Mouse (Mus musculus): Measurements from ENCODE around the gene Hist1h1c. TPM values are rescaled to one million over a fixed set of nuclear protein-coding genes. Genes with fewer than 3 reads are reported as not detected.

Hist1h1c gene
- polyA plus RNA-seq, 1 experiment, result 25.5 TPM

DNA sequence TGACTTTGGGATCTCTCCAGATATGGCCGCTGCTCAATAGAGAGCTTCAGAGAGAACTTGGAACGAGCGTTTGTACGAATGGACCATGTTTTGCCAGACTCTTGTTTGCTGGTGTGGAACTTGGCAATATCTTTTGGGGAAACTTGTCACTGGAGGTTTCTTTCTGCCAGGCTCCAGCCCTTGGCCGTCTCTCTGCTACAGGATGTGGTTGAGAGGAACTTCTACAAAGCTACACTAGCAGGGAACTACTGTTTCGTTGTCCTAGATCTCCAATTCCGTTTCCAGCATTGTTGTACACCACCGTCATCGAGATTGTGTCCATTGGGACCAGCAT, 9.4 kb upstream of the Hist1h1c start:
- Histone ChIP-seq H3K4me3 (ENCODE audit: extremely low read depth, insufficient read depth, insufficient read length) (no peak overlapping the region), H3K27ac (ENCODE audit: insufficient read depth, low read length) (peak overlapping the region; percentile 24; the same call in 1 of the 2 replicates), H3K4me1 (ENCODE audit: control insufficient read depth, insufficient read depth, insufficient read length) (no peaks in the 10 kb centered on the region; the same call in 1 of the 2 replicates), H3K27me3 (ENCODE audit: control insufficient read depth, insufficient read depth, low read length) (no peaks in the 10 kb centered on the region), H3K36me3 (ENCODE audit: control insufficient read depth, insufficient read depth, low read length) (no peaks in the 10 kb centered on the region)
- WGBS, result 32% methylated on average over 9 of the region's 9 CpGs
- no peak for DNase-seq (ENCODE audit: low read depth in 1 of 2, low spot score in 2 of 2)
- TF ChIP-seq POLR2A (IDR thresholded peaks at IDR 0.05; ENCODE audit: low read depth, low read length), result no peak

DNA sequence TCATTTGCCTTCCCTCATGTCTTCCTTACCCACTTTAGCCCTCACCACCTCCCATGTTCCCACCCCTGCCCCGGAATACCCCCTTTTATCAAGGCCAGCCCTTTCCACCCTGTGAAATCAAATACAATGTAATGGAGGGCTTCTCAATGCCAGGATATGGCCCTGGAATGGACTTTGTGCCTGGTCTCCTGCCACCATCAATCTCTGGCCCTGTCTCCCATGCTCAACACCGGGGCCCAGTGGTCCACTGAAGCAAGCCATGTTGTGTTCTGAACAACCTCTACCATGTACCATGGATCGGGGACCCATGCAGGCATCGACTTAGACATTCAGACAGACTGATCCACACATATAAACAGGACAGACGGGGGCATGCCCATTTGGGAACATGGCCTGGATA, 8.9 kb upstream of the Hist1h1c start:
- 96% methylated on average over 5 of the region's 5 CpGs for WGBS

DNA sequence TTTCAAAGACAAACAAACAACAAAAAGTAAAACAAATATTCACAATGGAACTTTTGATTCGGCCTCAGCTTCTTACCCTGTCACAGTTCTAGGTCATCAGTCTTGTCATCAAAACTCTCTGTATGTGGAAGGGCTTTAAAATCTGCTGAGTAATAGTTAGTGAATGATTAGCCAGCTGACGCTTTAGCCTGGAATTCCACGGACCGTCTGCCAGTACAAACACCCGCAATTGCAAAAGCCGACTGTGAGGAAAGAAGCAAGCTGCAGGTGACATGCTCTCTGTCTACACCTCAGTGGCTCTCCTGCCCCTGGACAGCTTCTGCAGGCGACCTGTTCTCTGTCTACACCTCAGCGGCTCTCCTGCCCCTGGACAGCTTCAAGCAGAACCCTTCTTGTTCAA, 8.1 kb upstream of the Hist1h1c start:
- H3K27me3 ChIP-seq (ENCODE audit: control insufficient read depth, insufficient read depth, low read length), result no peaks in the 10 kb centered on the region
- no peak overlapping the region for H3K4me3 ChIP-seq (ENCODE audit: extremely low read depth, insufficient read depth, insufficient read length)
- no peak for TF ChIP-seq CTCF (IDR thresholded peaks at IDR 0.05; ENCODE audit: extremely low read depth, insufficient read depth, insufficient read length, insufficient replicate concordance)
- TF ChIP-seq POLR2A (IDR thresholded peaks at IDR 0.05; ENCODE audit: low read depth, low read length), result no peak
- no peak overlapping the region for H3K27ac ChIP-seq (ENCODE audit: insufficient read depth, low read length)
- no peaks in the 10 kb centered on the region; the same call in 1 of the 2 replicates for H3K4me1 ChIP-seq (ENCODE audit: control insufficient read depth, insufficient read depth, insufficient read length)
- H3K36me3 ChIP-seq (ENCODE audit: control insufficient read depth, insufficient read depth, low read length), result no peaks in the 10 kb centered on the region
- no peak for DNase-seq (ENCODE audit: low read depth in 1 of 2, low spot score in 2 of 2)
- 72% methylated on average over 8 of the region's 8 CpGs for whole genome bisulfite sequencing

More for the DNA sequence above, 8.9 kb upstream of the Hist1h1c start:
- no peaks in the 10 kb centered on the region; the same call in 1 of the 2 replicates for H3K4me1 ChIP-seq (ENCODE audit: control insufficient read depth, insufficient read depth, insufficient read length)
- H3K36me3 ChIP-seq (ENCODE audit: control insufficient read depth, insufficient read depth, low read length), result no peaks in the 10 kb centered on the region
- no peak overlapping the region for H3K4me3 ChIP-seq (ENCODE audit: extremely low read depth, insufficient read depth, insufficient read length)
- TF ChIP-seq POLR2A (IDR thresholded peaks at IDR 0.05; ENCODE audit: low read depth, low read length) (no peak), CTCF (IDR thresholded peaks at IDR 0.05; ENCODE audit: extremely low read depth, insufficient read depth, insufficient read length, insufficient replicate concordance) (no peak)
- peak overlapping the region; percentile 20; the same call in 1 of the 2 replicates for H3K27ac ChIP-seq (ENCODE audit: insufficient read depth, low read length)
- no peaks in the 10 kb centered on the region for H3K27me3 ChIP-seq (ENCODE audit: control insufficient read depth, insufficient read depth, low read length)
- DNase-seq (ENCODE audit: low read depth in 1 of 2, low spot score in 2 of 2), result no peak

DNA sequence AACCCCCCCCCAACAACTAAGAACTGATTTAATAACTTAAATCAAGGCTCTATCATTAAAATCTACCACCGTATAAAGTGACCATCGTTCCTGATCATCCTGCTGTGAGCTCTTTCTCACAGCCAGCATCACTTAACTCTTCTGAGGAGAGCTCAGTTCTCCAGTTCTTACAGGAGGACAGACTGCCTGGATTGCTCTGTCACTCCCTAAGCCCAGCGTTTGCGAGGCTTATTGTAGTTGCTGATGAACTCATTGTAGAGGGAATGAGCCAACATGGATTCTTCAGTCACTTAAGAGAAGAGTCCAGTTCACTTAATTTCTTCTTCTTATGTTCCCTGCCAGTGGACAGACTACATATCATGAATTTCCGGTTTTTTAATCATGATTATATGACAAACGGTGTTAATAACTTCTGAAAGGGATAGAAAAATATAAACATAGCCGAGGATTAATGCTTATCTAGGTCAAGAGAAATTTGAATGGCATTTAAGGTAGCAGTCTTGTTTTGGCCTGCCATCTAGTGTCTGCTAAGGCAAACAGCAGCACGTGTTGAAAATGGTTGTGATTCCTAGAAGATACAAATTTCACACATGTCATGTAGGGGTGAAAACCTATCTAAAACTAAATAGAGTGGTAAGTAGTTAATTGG, 6.3 kb upstream of the Hist1h1c start:
- no peak overlapping the region for H3K27ac ChIP-seq (ENCODE audit: insufficient read depth, low read length)
- DNase-seq (ENCODE audit: low read depth in 1 of 2, low spot score in 2 of 2), result peak in 1 of 2 experiments; percentile 36
- 32% methylated on average over 8 of the region's 8 CpGs for WGBS

DNA sequence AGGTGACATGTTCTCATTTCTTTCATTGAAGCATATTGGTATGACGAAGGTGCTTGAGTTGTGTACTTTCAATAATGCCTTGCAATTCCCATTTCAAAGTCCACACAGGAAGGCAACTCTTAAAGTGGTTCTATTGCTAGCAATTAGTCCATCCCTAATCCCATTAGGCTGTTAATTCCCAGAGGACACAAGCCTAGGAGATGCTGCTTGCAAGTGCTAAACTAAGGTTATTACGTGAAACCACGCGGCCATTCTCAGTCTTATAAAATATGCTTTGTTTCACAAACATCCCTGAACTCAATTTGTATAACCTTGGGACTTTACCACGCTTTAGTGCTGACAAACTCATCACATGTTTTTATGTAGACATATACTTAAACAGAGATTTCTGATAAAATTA, 1.5 kb upstream of the Hist1h1c start:
- Histone ChIP-seq H3K27me3 (ENCODE audit: control insufficient read depth, insufficient read depth, low read length) (no peaks in the 10 kb centered on the region), H3K4me3 (ENCODE audit: extremely low read depth, insufficient read depth, insufficient read length) (no peak overlapping the region), H3K4me1 (ENCODE audit: control insufficient read depth, insufficient read depth, insufficient read length) (no peaks in the 10 kb centered on the region), H3K36me3 (ENCODE audit: control insufficient read depth, insufficient read depth, low read length) (no peaks in the 10 kb centered on the region; the same call in 1 of the 2 replicates), H3K27ac (ENCODE audit: insufficient read depth, low read length) (no peak overlapping the region)
- 94% methylated on average over 5 of the region's 5 CpGs for WGBS
- TF ChIP-seq POLR2A (IDR thresholded peaks at IDR 0.05; ENCODE audit: low read depth, low read length) (no peak), CTCF (IDR thresholded peaks at IDR 0.05; ENCODE audit: extremely low read depth, insufficient read depth, insufficient read length, insufficient replicate concordance) (no peak)
- no peak for DNase-seq (ENCODE audit: low read depth in 1 of 2, low spot score in 2 of 2)

More for the DNA sequence above, 6.3 kb upstream of the Hist1h1c start:
- no peaks in the 10 kb centered on the region for H3K36me3 ChIP-seq (ENCODE audit: control insufficient read depth, insufficient read depth, low read length)
- TF ChIP-seq POLR2A (IDR thresholded peaks at IDR 0.05; ENCODE audit: low read depth, low read length) (no peak), CTCF (IDR thresholded peaks at IDR 0.05; ENCODE audit: extremely low read depth, insufficient read depth, insufficient read length, insufficient replicate concordance) (peak; percentile 38; the same call in 1 of the 2 replicates)
- H3K27me3 ChIP-seq (ENCODE audit: control insufficient read depth, insufficient read depth, low read length), result no peaks in the 10 kb centered on the region
- no peak overlapping the region for H3K4me3 ChIP-seq (ENCODE audit: extremely low read depth, insufficient read depth, insufficient read length)
- no peaks in the 10 kb centered on the region; the same call in 1 of the 2 replicates for H3K4me1 ChIP-seq (ENCODE audit: control insufficient read depth, insufficient read depth, insufficient read length)

DNA sequence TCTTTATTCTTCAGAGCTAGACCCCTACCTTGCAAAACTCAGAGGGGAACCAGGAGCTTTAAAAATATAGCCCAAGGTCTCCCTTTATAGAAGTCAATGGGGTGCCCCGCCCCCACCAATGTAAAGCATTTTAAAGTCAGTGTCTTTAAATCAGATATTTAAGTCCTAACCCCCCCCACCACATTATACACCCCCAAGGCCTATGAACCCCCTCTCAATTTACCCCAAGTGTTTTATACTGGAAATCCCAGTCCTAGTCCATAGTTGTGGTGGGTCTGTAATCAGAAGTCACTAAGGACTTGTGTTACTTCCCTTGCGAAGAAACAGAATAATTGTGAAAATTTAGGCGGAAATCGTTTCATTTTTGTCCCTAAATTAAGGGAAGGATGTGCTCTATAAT, 567 bp upstream of the Hist1h1c start:
- no peak for TF ChIP-seq POLR2A (IDR thresholded peaks at IDR 0.05; ENCODE audit: low read depth, low read length)
- no peak for TF ChIP-seq CTCF (IDR thresholded peaks at IDR 0.05; ENCODE audit: extremely low read depth, insufficient read depth, insufficient read length, insufficient replicate concordance)
- Histone ChIP-seq H3K36me3 (ENCODE audit: control insufficient read depth, insufficient read depth, low read length) (no peaks in the 10 kb centered on the region; the same call in 1 of the 2 replicates), H3K4me1 (ENCODE audit: control insufficient read depth, insufficient read depth, insufficient read length) (no peaks in the 10 kb centered on the region), H3K4me3 (ENCODE audit: extremely low read depth, insufficient read depth, insufficient read length) (0 out of 2 replicates have a peak overlapping the region, but pooled peaks have one; percentile 67), H3K27me3 (ENCODE audit: control insufficient read depth, insufficient read depth, low read length) (no peaks in the 10 kb centered on the region), H3K27ac (ENCODE audit: insufficient read depth, low read length) (peak overlapping the region; percentile 98; the same call in 1 of the 2 replicates)
- WGBS, result 29% methylated on average over 4 of the region's 4 CpGs
- DNase-seq (ENCODE audit: low read depth in 1 of 2, low spot score in 2 of 2), result no peak
